Mouse (Mus musculus): ENCODE measurements around the gene Zbed3.

- TF ChIP-seq CTCF (IDR thresholded peaks at IDR 0.05; ENCODE audit: extremely low read depth, insufficient read depth, insufficient read length, insufficient replicate concordance) (no peak), POLR2A (IDR thresholded peaks at IDR 0.05; ENCODE audit: low read depth, low read length) (no peak)
These were observed 11.4 kb upstream of the Zbed3 start for GRCm38 (mm10) chr13:95312016-95312415.
